Mouse (Mus musculus) erythroblast, embryonic 14.5 days (primary cell): Measurements from ENCODE around the gene Yod1.

Experiments used
- GATA1 ChIP-seq: IDR thresholded peaks from 2 replicates; pipeline ENCODE4 v1.6.1; 2012; ENCODE audit warnings: low read length, inconsistent platforms, mixed read lengths
- TAL1 ChIP-seq: IDR thresholded peaks from 3 replicates; pipeline ENCODE4 v1.6.1; 2012; ENCODE audit warnings: low read length, inconsistent platforms, mixed read lengths

- TF ChIP-seq TAL1 (no peak), GATA1 (no peak)
Measured at GRCm38 (mm10) chr1:130744217-130744616, 27.1 kb downstream of the Yod1 start.
